Mouse (Mus musculus) hindbrain, embryonic 13.5 days (tissue): ENCODE results near the gene Acp6. TPM values are rescaled to one million over a fixed set of nuclear protein-coding genes. Genes with fewer than 3 reads are reported as not detected.

Source experiments
- polyA plus RNA-seq: library from polyadenylated mRNA; unstranded; fragments of >200 nt; fragmentation: Nextera tagmentation; extraction: Ambion mirVana; gene quantifications from 2 replicates; pipeline ENCODE4 v1.2.1, GENCODE M21; 2015

The Acp6 gene
- polyA plus RNA-seq, 1 experiment from 2014 or later = 17.5 TPM

Other genes with a start within 250 kb of the Acp6 start
- gene Gja8, start 232.8 kb upstream of the Acp6 start, polyA plus RNA-seq = 0.04 TPM in 2 replicates
- 86.4 and 89.0 TPM in 2 replicates for gene Bcl9, start 139.1 kb downstream of the Acp6 start, polyA plus RNA-seq